Mouse (Mus musculus) olfactory bulb, adult 2 months (tissue): ENCODE results near the gene Mrpl24.

Experiments
- CTCF ChIP-seq: fragments of 200-500 bp; IDR thresholded peaks from 2 replicates; pipeline ENCODE4 v1.5.1; 2012; ENCODE audit warnings: low read depth, mild to moderate bottlenecking, low read length, moderate library complexity; ENCODE audit not compliant: insufficient read depth
- POLR2A ChIP-seq: fragments of 200-500 bp; IDR thresholded peaks from 2 replicates; pipeline ENCODE4 v1.6.1; 2012; ENCODE audit warnings: mild to moderate bottlenecking, low read depth, low read length, moderate library complexity; ENCODE audit not compliant: insufficient read depth

DNA sequence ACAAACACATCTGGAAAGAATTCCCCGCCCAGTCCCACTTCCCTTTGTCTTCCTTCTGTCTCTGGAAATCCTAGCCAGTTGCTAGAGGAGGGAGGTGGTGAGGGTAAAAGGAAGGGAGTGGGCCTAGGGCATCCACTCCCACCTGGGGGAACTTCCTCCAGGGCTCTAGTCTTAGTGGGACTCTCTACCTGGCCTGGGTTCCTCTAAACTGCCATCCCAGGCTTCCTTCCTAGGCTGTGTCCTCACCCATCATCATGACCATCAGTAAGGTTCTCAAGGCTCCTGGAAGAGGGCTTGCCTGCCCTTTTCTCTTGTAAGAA lies 27.2 kb downstream of the Mrpl24 start:
- TF ChIP-seq POLR2A = no peak
- no peak for TF ChIP-seq CTCF
